Mouse (Mus musculus) ES-E14 (cell line): ENCODE results near the gene Cry2. TPM values are rescaled to one million over a fixed set of nuclear protein-coding genes. Genes with fewer than 3 reads are reported as not detected.
"Not testable (repeated sequence)": the region's sequence is repeated elsewhere in the genome, so short reads cannot be mapped to it uniquely, and the experiment has no call there.

Experiments used
- DNase-seq: peaks from one replicate; pipeline ENCODE4 v3.0.0-alpha.2; 2013; ENCODE audit warnings: low read depth, low spot score
- H3K27ac ChIP-seq: 2 replicates; pipeline ENCODE4 v1.5.1; 2012; ENCODE audit warnings: low read depth, mild to moderate bottlenecking, low read length, moderate library complexity, mixed read lengths; ENCODE audit not compliant: poor library complexity, insufficient read depth, severe bottlenecking
- H3K36me3 ChIP-seq: 2 replicates; pipeline ENCODE4 v1.6.1; 2012; ENCODE audit warnings: mild to moderate bottlenecking, low read length, moderate library complexity, mixed read lengths; ENCODE audit not compliant: control insufficient read depth, poor library complexity, insufficient read depth, severe bottlenecking
- H3K4me1 ChIP-seq, 2 experiments: fragments of 150-350 bp in 1 of 2; sonication (generic) in 1 of 2; 2 replicates each; pipeline ENCODE4 v1.6.1; 2012; ENCODE audit warnings: low read length in 2 of 2, mild to moderate bottlenecking in 1 of 2, mixed read lengths in 1 of 2; ENCODE audit not compliant: control insufficient read depth in 2 of 2, insufficient read depth in 2 of 2, poor library complexity in 1 of 2
- H3K4me3 ChIP-seq, 2 experiments: fragments of 150-350 bp in 1 of 2; sonication (generic) in 1 of 2; 2 replicates each; pipeline ENCODE4 v1.5.1; 2012; ENCODE audit warnings: low read length in 2 of 2, low read depth in 1 of 2, mild to moderate bottlenecking in 1 of 2, mixed read lengths in 1 of 2; ENCODE audit not compliant: insufficient read depth in 1 of 2, poor library complexity in 1 of 2, severe bottlenecking in 1 of 2
- H3K9ac ChIP-seq: 2 replicates; pipeline ENCODE4 v1.6.1; 2012; ENCODE audit warnings: low read depth, mild to moderate bottlenecking, low read length, mixed read lengths; ENCODE audit not compliant: poor library complexity, insufficient read depth, severe bottlenecking
- H3K9me3 ChIP-seq: fragments of 150-350 bp; sonication (generic); 2 replicates; pipeline ENCODE4 v1.6.1; 2012; ENCODE audit warnings: low read depth, mild to moderate bottlenecking, low read length; ENCODE audit not compliant: control insufficient read depth, insufficient read depth
- CHD2 ChIP-seq: IDR thresholded peaks from 2 replicates; pipeline ENCODE4 v1.6.1; 2014; ENCODE audit warnings: mild to moderate bottlenecking, low read depth, low read length, inconsistent platforms
- HCFC1 ChIP-seq: IDR thresholded peaks from 2 replicates; pipeline ENCODE4 v1.6.1; 2012; ENCODE audit warnings: low read length, inconsistent platforms, borderline replicate concordance; ENCODE audit not compliant: insufficient read depth
- MAFK ChIP-seq: IDR thresholded peaks from 2 replicates; pipeline ENCODE4 v1.6.1; 2014; ENCODE audit warnings: mild to moderate bottlenecking, low read depth, low read length, inconsistent platforms; ENCODE audit not compliant: insufficient read depth
- ZC3H11A ChIP-seq: IDR thresholded peaks from 2 replicates; pipeline ENCODE4 v1.6.1; 2012; ENCODE audit warnings: low read depth, mild to moderate bottlenecking, inconsistent platforms, low read length, borderline replicate concordance
- ZNF384 ChIP-seq: IDR thresholded peaks from 2 replicates; pipeline ENCODE4 v1.6.1; 2012; ENCODE audit warnings: low read depth, low read length, inconsistent platforms
- in situ Hi-C, 2 experiments: fragments of 600-800 bp; cut with MboI; formaldehyde crosslinking; loops; one replicate each; pipeline ENCODE4 v1.15.1; 2025; ENCODE audit warnings: low sequenced_read_pairs in 2 of 2, inconsistent platforms in 1 of 2; ENCODE audit not compliant: unreplicated experiment in 2 of 2
- total RNA-seq: library from RNA; depleted of rRNA; stranded (reverse); fragments of 300-350 nt; gene quantifications from 2 replicates; pipeline ENCODE4 v1.2.3, GENCODE M21; 2012

Cry2 gene
- total RNA-seq, 1 experiment = 11.7 TPM

GRCm38 (mm10) chr2:92477672-92478312 is 43.9 kb upstream of the Cry2 start:
- Histone ChIP-seq H3K9me3 (no peaks in the 10 kb centered on the region), H3K36me3 (no peaks in the 10 kb centered on the region), H3K27ac (no peak overlapping the region), H3K4me3 (no peak overlapping the region), H3K9ac (no peak overlapping the region), H3K4me1 (peaks cover 0 to 2% of the 10 kb centered on the region in 2 experiments; a peak in 1 of 4 replicates)
- no peak for TF ChIP-seq CHD2
- no peak for TF ChIP-seq MAFK
- TF ChIP-seq HCFC1 = no peak
- TF ChIP-seq ZC3H11A = no peak
- no peak for TF ChIP-seq ZNF384
- in situ Hi-C loops = loop anchor here in 1 of 2 experiments (25.0 kb wide), 1 partner anchor 335 kb away; no protein-coding TSS in a partner anchor
- no peak for DNase-seq

GRCm38 (mm10) chr2:92476580-92476979 is 42.7 kb upstream of the Cry2 start:
- peak overlapping the region; percentile 45; the same call in 1 of the 2 replicates for H3K27ac ChIP-seq
- not testable (repeated sequence) for H3K4me3 ChIP-seq, H3K9me3 ChIP-seq, H3K9ac ChIP-seq, H3K36me3 ChIP-seq, H3K4me1 ChIP-seq, DNase-seq
- in situ Hi-C loops = loop anchor here in 1 of 2 experiments (25.0 kb wide), 1 partner anchor 336 kb away; no protein-coding TSS in a partner anchor

GRCm38 (mm10) chr2:92475711-92476110 is 41.9 kb upstream of the Cry2 start:
- H3K27ac ChIP-seq = peak overlapping the region; percentile 44; the same call in 1 of the 2 replicates
- DNase-seq = no peak
- TF ChIP-seq ZNF384 (no peak), HCFC1 (no peak), MAFK (no peak), CHD2 (no peak), ZC3H11A (no peak)
- in situ Hi-C loops = loop anchor here in 1 of 2 experiments (25.0 kb wide), 1 partner anchor 337 kb away; no protein-coding TSS in a partner anchor
- H3K36me3 ChIP-seq = no peaks in the 10 kb centered on the region
- no peaks in the 10 kb centered on the region for H3K9me3 ChIP-seq
- no peak overlapping the region for H3K4me3 ChIP-seq
- peaks cover 0 to 2% of the 10 kb centered on the region in 2 experiments; a peak in 1 of 4 replicates for H3K4me1 ChIP-seq
- no peak overlapping the region for H3K9ac ChIP-seq

GRCm38 (mm10) chr2:92474920-92475319 is 41.1 kb upstream of the Cry2 start:
- no peaks in the 10 kb centered on the region for H3K36me3 ChIP-seq
- no peaks in the 10 kb centered on the region for H3K9me3 ChIP-seq
- TF ChIP-seq HCFC1 = no peak
- no peak for TF ChIP-seq ZNF384
- TF ChIP-seq ZC3H11A = no peak
- no peak for TF ChIP-seq CHD2
- no peak for TF ChIP-seq MAFK
- H3K4me1 ChIP-seq = peaks cover 0 to 2% of the 10 kb centered on the region in 2 experiments; a peak in 1 of 4 replicates
- peak overlapping the region; percentile 44 for H3K27ac ChIP-seq
- H3K4me3 ChIP-seq = no peak overlapping the region
- DNase-seq = no peak
- H3K9ac ChIP-seq = no peak overlapping the region
- in situ Hi-C loops = loop anchor here in 1 of 2 experiments (25.0 kb wide), 1 partner anchor 337 kb away; no protein-coding TSS in a partner anchor
